Mouse (Mus musculus) intestine, embryonic 14.5 days (tissue): ENCODE data around the gene Tmem104. TPM values are rescaled to one million over a fixed set of nuclear protein-coding genes. Genes with fewer than 3 reads are reported as not detected.

Experiments used
- ATAC-seq: fragments of 200-750 bp; cut with Nextera tagmentation; replicated peaks from 2 replicates; pipeline ENCODE4 v1.8.0; 2017; ENCODE audit warnings: low read depth, moderate number of reproducible peaks, moderate TSS enrichment, moderate library complexity; ENCODE audit not compliant: low FRiP score, low TSS enrichment
- DNase-seq: peaks from one replicate; pipeline ENCODE4 v3.0.0-alpha.2; 2018; ENCODE audit warnings: low spot score
- H3K27ac ChIP-seq: fragments of 300-500 bp; sonication (generic); 2 replicates; pipeline ENCODE4 v1.5.1; 2014; ENCODE audit warnings: low read depth, mild to moderate bottlenecking, control low read depth
- H3K27me3 ChIP-seq: fragments of 300-500 bp; sonication (generic); replicated peaks from 2 replicates; pipeline ENCODE4 v1.6.1; 2014; ENCODE audit warnings: low read length, control low read depth; ENCODE audit not compliant: control insufficient read depth, insufficient read depth
- H3K36me3 ChIP-seq: fragments of 300-500 bp; sonication (generic); 2 replicates; pipeline ENCODE4 v1.6.1; 2014; ENCODE audit warnings: low read length, control low read depth; ENCODE audit not compliant: control insufficient read depth, insufficient read depth
- H3K4me1 ChIP-seq: fragments of 300-500 bp; sonication (generic); replicated peaks from 2 replicates; pipeline ENCODE4 v1.6.1; 2014; ENCODE audit warnings: low read length, control low read depth, mixed read lengths; ENCODE audit not compliant: control insufficient read depth, insufficient read depth
- H3K4me2 ChIP-seq: fragments of 300-500 bp; sonication (generic); 2 replicates; pipeline ENCODE4 v1.6.1; 2014; ENCODE audit warnings: low read length
- H3K4me3 ChIP-seq: fragments of 300-500 bp; sonication (generic); 2 replicates; pipeline ENCODE4 v1.5.1; 2014; ENCODE audit warnings: low read depth, low read length, control low read depth, mixed read lengths
- H3K9ac ChIP-seq: fragments of 300-500 bp; sonication (generic); 2 replicates; pipeline ENCODE4 v1.6.1; 2014; ENCODE audit warnings: mild to moderate bottlenecking, low read length
- H3K9me3 ChIP-seq: fragments of 300-500 bp; sonication (generic); 2 replicates; pipeline ENCODE4 v1.6.1; 2016; ENCODE audit warnings: low read length, control low read depth; ENCODE audit not compliant: control insufficient read depth
- WGBS: fragments of 180-500 bp; shearing (Covaris S2); extraction: QIAGEN DNeasy Blood & Tissue Kit; methylation state at CpG from one replicate; pipeline ENCODE4 v1.1.7; 2014; 5-methylcytosine and 5-hydroxymethylcytosine counted together
- polyA plus RNA-seq: library from polyadenylated mRNA; unstranded; fragments of >200 nt; fragmentation: Nextera tagmentation; extraction: Ambion mirVana; gene quantifications from 2 replicates; pipeline ENCODE4 v1.2.1, GENCODE M21; 2014

Gene Tmem104
- polyA plus RNA-seq, 1 experiment from 2014 or later, result 8.3 TPM

- 4% methylated on average over 20 of the region's 20 CpGs for WGBS
- H3K27ac ChIP-seq, result no peak overlapping the region
- H3K4me2 ChIP-seq, result no peak overlapping the region
- peaks cover 8% of the 10 kb centered on the region for H3K4me1 ChIP-seq
- H3K9me3 ChIP-seq, result no peaks in the 10 kb centered on the region
- no peak overlapping the region for H3K9ac ChIP-seq
- peaks cover 82% of the 10 kb centered on the region for H3K27me3 ChIP-seq
- ATAC-seq (no peak), DNase-seq (no peak)
- peaks cover 7% of the 10 kb centered on the region; the same call in 1 of the 2 replicates for H3K36me3 ChIP-seq
- H3K4me3 ChIP-seq, result no peak overlapping the region
Observed at GRCm38 (mm10) chr11:115265771-115266399, 78.6 kb downstream of the Tmem104 start.

GRCm38 (mm10) chr11:115266400-115266778, 79.1 kb downstream of the Tmem104 start:
- DNase-seq (peak; percentile 68), ATAC-seq (no peak)
- H3K4me2 ChIP-seq, result peak overlapping the region; percentile 47
- H3K36me3 ChIP-seq, result peaks cover 7% of the 10 kb centered on the region; the same call in 1 of the 2 replicates
- no peak overlapping the region for H3K9ac ChIP-seq
- H3K4me1 ChIP-seq, result peaks cover 8% of the 10 kb centered on the region
- H3K27me3 ChIP-seq, result peaks cover 77% of the 10 kb centered on the region
- no peak overlapping the region for H3K27ac ChIP-seq
- peak overlapping the region; percentile 27 for H3K4me3 ChIP-seq
- no peaks in the 10 kb centered on the region for H3K9me3 ChIP-seq
- 4% methylated on average over 22 of the region's 22 CpGs for WGBS

GRCm38 (mm10) chr11:115267061-115267883, 80.0 kb downstream of the Tmem104 start, which contains the start of gene Grin2c:
Grin2c (minus strand) TSS chr11:115267243.
- peak within 1 kb of the TSS; percentile 27 for H3K4me3 ChIP-seq
- peaks cover 8% of the 10 kb centered on the region for H3K4me1 ChIP-seq
- H3K9ac ChIP-seq, result 0 out of 2 replicates have a peak within 1 kb of the TSS, but pooled peaks have one; percentile 18
- H3K27ac ChIP-seq, result no peak within 1 kb of the TSS
- no peak for ATAC-seq
- DNase-seq, result no peak
- H3K9me3 ChIP-seq, result no peaks in the 10 kb centered on the region
- peaks cover 70% of the 10 kb centered on the region for H3K27me3 ChIP-seq
- H3K36me3 ChIP-seq, result peaks cover 7% of the 10 kb centered on the region; the same call in 1 of the 2 replicates
- H3K4me2 ChIP-seq, result peak within 1 kb of the TSS; percentile 47
- WGBS, result 7% methylated on average over 50 of the region's 50 CpGs

- no peak for ATAC-seq
- WGBS, result 73% methylated on average over 11 of the region's 11 CpGs
Observed at GRCm38 (mm10) chr11:115267958-115268357, 80.7 kb downstream of the Tmem104 start.

GRCm38 (mm10) chr11:115269330-115270066, 82.2 kb downstream of the Tmem104 start:
- no peak overlapping the region for H3K4me2 ChIP-seq
- DNase-seq, result no peak
- H3K9me3 ChIP-seq, result no peaks in the 10 kb centered on the region
- H3K9ac ChIP-seq, result no peak overlapping the region
- peaks cover 7% of the 10 kb centered on the region; the same call in 1 of the 2 replicates for H3K36me3 ChIP-seq
- H3K4me3 ChIP-seq, result no peak overlapping the region
- no peak overlapping the region for H3K27ac ChIP-seq
- peaks cover 8% of the 10 kb centered on the region for H3K4me1 ChIP-seq
- 91% methylated on average over 27 of the region's 27 CpGs for WGBS
- H3K27me3 ChIP-seq, result peaks cover 49% of the 10 kb centered on the region
- no peak for ATAC-seq

More at GRCm38 (mm10) chr11:115267958-115268357, 80.7 kb downstream of the Tmem104 start:
- H3K9ac ChIP-seq, result no peak overlapping the region
- H3K9me3 ChIP-seq, result no peaks in the 10 kb centered on the region
- peaks cover 7% of the 10 kb centered on the region; the same call in 1 of the 2 replicates for H3K36me3 ChIP-seq
- DNase-seq, result no peak
- H3K4me3 ChIP-seq, result no peak overlapping the region
- H3K4me1 ChIP-seq, result peaks cover 8% of the 10 kb centered on the region
- H3K27me3 ChIP-seq, result peaks cover 63% of the 10 kb centered on the region
- H3K27ac ChIP-seq, result no peak overlapping the region
- H3K4me2 ChIP-seq, result no peak overlapping the region

- DNase-seq (peak; percentile 94), ATAC-seq (no peak; the same call in 1 of the 2 replicates)
- Histone ChIP-seq H3K36me3 (peaks cover 7% of the 10 kb centered on the region; the same call in 1 of the 2 replicates), H3K9me3 (no peaks in the 10 kb centered on the region), H3K4me3 (no peak overlapping the region), H3K27me3 (peaks cover 41% of the 10 kb centered on the region), H3K9ac (no peak overlapping the region), H3K4me1 (peaks cover 5% of the 10 kb centered on the region), H3K4me2 (no peak overlapping the region), H3K27ac (no peak overlapping the region)
- WGBS, result 26% methylated on average over 19 of the region's 19 CpGs
Observed at GRCm38 (mm10) chr11:115270148-115270861, 83.0 kb downstream of the Tmem104 start.

- ATAC-seq (no peak), DNase-seq (no peak)
- H3K27me3 ChIP-seq, result peaks cover 34% of the 10 kb centered on the region
- 87% methylated on average over 9 of the region's 9 CpGs for WGBS
- H3K27ac ChIP-seq, result no peak overlapping the region
- no peak overlapping the region for H3K4me3 ChIP-seq
- H3K9ac ChIP-seq, result no peak overlapping the region
- H3K9me3 ChIP-seq, result no peaks in the 10 kb centered on the region
- no peak overlapping the region for H3K4me2 ChIP-seq
- H3K4me1 ChIP-seq, result peaks cover 8% of the 10 kb centered on the region
- peaks cover 7% of the 10 kb centered on the region; the same call in 1 of the 2 replicates for H3K36me3 ChIP-seq
Observed at GRCm38 (mm10) chr11:115271052-115271451, 83.8 kb downstream of the Tmem104 start.

- Histone ChIP-seq H3K4me1 (peaks cover 12% of the 10 kb centered on the region), H3K4me3 (no peak overlapping the region), H3K9ac (no peak overlapping the region), H3K9me3 (no peaks in the 10 kb centered on the region), H3K4me2 (no peak overlapping the region), H3K27ac (no peak overlapping the region), H3K27me3 (peaks cover 29% of the 10 kb centered on the region), H3K36me3 (peaks cover 7% of the 10 kb centered on the region; the same call in 1 of the 2 replicates)
- DNase-seq (no peak), ATAC-seq (no peak)
- 62% methylated on average over 10 of the region's 10 CpGs for WGBS
Observed at GRCm38 (mm10) chr11:115271481-115271880, 84.2 kb downstream of the Tmem104 start.
